Mouse (Mus musculus) Patski (cell line): Measurements from ENCODE around the gene Adad1. TPM values are rescaled to one million over a fixed set of nuclear protein-coding genes. Genes with fewer than 3 reads are reported as not detected.

Experiments
- ATAC-seq: fragments of 100-300 bp; one replicate; pipeline ENCODE4 v1.8.0; 2021
- CTCF ChIA-PET: fragments of 350-600 bp; sonication (Branson Sonifier 250); formaldehyde crosslinking; loops from one replicate; lab custom pipeline; 2022; ENCODE audit warnings: inconsistent platforms; lab: Charles Lee
- POLR2A ChIA-PET: fragments of 350-600 bp; sonication (Branson Sonifier 250); formaldehyde crosslinking; loops from one replicate; lab custom pipeline; 2022; ENCODE audit warnings: antibody characterized with exemption, inconsistent platforms; lab: Charles Lee
- DNase-seq: peaks from one replicate; pipeline ENCODE4 v3.0.0-alpha.2; 2011; ENCODE audit warnings: low read depth, low spot score
- H3K27me3 ChIP-seq: fragments of 371-371 bp; one replicate; pipeline ENCODE4 v1.5.1; 2021
- CTCF ChIP-seq: fragments of 100-300 bp; IDR thresholded peaks from one replicate; pipeline ENCODE4 v1.5.1; 2021
- in situ Hi-C: fragments of 300-500 bp; cut with MboI; formaldehyde crosslinking; loops from 3 replicates; pipeline ENCODE4 v1.11.1; 2018; ENCODE audit warnings: low pct_unique_long_range_greater_than_20kb, mixed read lengths
- polyA plus RNA-seq: library from polyadenylated mRNA; unstranded; gene quantifications from one replicate; pipeline ENCODE4 v1.2.3, GENCODE M21; 2021

The Adad1 gene
- polyA plus RNA-seq, result not detected

GRCm38 (mm10) chr3:37063406-37063805 lies at the start of gene Adad1:
Gene Adad1, plus strand, starts transcription at chr3:37063527.
- ChIA-PET POLR2A (no interaction called here), CTCF (interaction anchor here (1.5 kb wide), 1 partner anchor 141 kb away, joined by 3 read pairs; no protein-coding TSS in a partner anchor)
- in situ Hi-C loops, result no loop called here
- DNase-seq, result no peak
- TF ChIP-seq CTCF, result no peak
- ATAC-seq, result no peak
- H3K27me3 ChIP-seq, result peaks cover 38% of the 10 kb centered on the region

DNA sequence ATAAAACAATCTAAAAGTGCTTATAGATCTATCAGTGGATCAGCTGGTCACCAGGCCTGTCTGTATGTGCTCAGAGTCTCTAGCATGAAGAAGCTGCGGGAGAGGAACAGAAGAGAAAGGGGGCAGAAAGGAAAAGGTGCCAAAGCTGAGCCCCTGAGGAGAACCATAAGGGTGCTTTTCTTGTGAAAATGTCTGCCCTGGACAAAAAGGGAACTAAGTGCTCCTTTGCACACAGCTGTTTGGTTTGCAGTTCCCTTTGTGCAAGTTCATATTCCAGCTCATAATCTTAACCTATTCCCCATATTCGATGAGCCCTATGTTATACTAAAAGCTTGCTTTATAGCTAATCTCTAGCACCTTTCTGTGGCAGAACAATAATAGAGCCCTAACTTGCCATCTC lies 25.3 kb upstream of the Adad1 start:
- ChIA-PET CTCF (interaction anchor here (0.9 to 2.6 kb wide), 3 partner anchors 8 to 15 kb away, joined by 4 to 6 read pairs (median 4); no protein-coding TSS in a partner anchor), POLR2A (no interaction called here)
- no peak for DNase-seq
- no peak for ATAC-seq
- H3K27me3 ChIP-seq, result no peaks in the 10 kb centered on the region
- no peak for TF ChIP-seq CTCF
- in situ Hi-C loops, result no loop called here

GRCm38 (mm10) chr3:37039811-37040210 lies 23.5 kb upstream of the Adad1 start:
- H3K27me3 ChIP-seq, result no peaks in the 10 kb centered on the region
- TF ChIP-seq CTCF, result no peak
- ATAC-seq (no peak), DNase-seq (no peak)
- ChIA-PET CTCF (interaction anchor here (1.4 to 2.6 kb wide), 3 partner anchors 9 to 12 kb away, joined by 3 to 10 read pairs (median 6); no protein-coding TSS in a partner anchor), POLR2A (interaction anchor here (0.6 to 0.9 kb wide), 2 partner anchors 10 to 1063 kb away, joined by 3 read pairs; no protein-coding TSS in a partner anchor)
- in situ Hi-C loops, result no loop called here

- ATAC-seq (no peak), DNase-seq (no peak)
- TF ChIP-seq CTCF, result no peak
- in situ Hi-C loops, result no loop called here
- ChIA-PET POLR2A (no interaction called here), CTCF (interaction anchor here (1.0 kb wide), 1 partner anchor 152 kb away, joined by 3 read pairs; no protein-coding TSS in a partner anchor)
- no peaks in the 10 kb centered on the region for H3K27me3 ChIP-seq
Measured at GRCm38 (mm10) chr3:37051491-37051890, 11.8 kb upstream of the Adad1 start.

- peak; percentile 46 for TF ChIP-seq CTCF
- no peak for DNase-seq
- ChIA-PET POLR2A (interaction anchor here (0.6 kb wide), 1 partner anchor 67 kb away, joined by 5 read pairs; no protein-coding TSS in a partner anchor), CTCF (interaction anchor here (1.0 to 1.1 kb wide), 2 partner anchors 125 to 131 kb away, joined by 3 to 4 read pairs; no protein-coding TSS in a partner anchor)
- peaks cover 62% of the 10 kb centered on the region for H3K27me3 ChIP-seq
- no peak for ATAC-seq
- in situ Hi-C loops, result loop anchor here (5.0 kb wide), 1 partner anchor 129 kb away; no protein-coding TSS in a partner anchor
Measured at GRCm38 (mm10) chr3:37073211-37073610, 9.9 kb downstream of the Adad1 start.

DNA sequence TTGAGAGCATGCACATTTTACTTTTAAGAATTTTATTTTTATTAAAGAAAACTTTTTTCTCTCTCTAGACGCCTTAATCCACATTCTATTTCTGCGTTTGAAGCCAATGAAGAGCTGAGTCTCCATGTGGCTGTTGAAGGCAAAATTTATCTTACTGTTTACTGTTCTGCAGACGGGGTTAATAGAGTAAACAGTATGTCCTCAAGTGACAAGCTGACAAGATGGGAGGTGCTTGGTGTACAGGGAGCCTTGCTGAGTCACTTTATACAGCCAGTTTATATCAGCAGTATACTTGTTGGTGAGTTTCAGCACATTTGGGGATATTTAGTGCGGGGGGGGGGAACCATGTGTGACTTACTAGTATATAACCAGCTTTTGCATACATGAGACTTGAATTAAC lies 21.5 kb downstream of the Adad1 start:
- no peak for DNase-seq
- no peak for ATAC-seq
- in situ Hi-C loops, result no loop called here
- ChIA-PET CTCF (interaction anchor here (1.1 kb wide), 1 partner anchor 121 kb away, joined by 3 read pairs; no protein-coding TSS in a partner anchor), POLR2A (interaction anchor here (0.6 kb wide), 1 partner anchor 27 kb away, joined by 3 read pairs; no protein-coding TSS in a partner anchor)
- no peak for TF ChIP-seq CTCF
- peaks cover 52% of the 10 kb centered on the region for H3K27me3 ChIP-seq

GRCm38 (mm10) chr3:37090721-37091120 lies 27.4 kb downstream of the Adad1 start:
- no peak for DNase-seq
- ATAC-seq, result no peak
- peaks cover 42% of the 10 kb centered on the region for H3K27me3 ChIP-seq
- TF ChIP-seq CTCF, result no peak
- ChIA-PET CTCF (no interaction called here), POLR2A (no interaction called here)
- in situ Hi-C loops, result no loop called here

GRCm38 (mm10) chr3:37125655-37126054 lies 62.3 kb downstream of the Adad1 start, which contains the start of gene Il2:
Gene Il2, minus strand, starts transcription at chr3:37125959.
- in situ Hi-C loops, result no loop called here
- ATAC-seq (no peak), DNase-seq (no peak)
- peaks cover 38% of the 10 kb centered on the region for H3K27me3 ChIP-seq
- CTCF ChIA-PET, result interaction anchor here (0.8 kb wide), 1 partner anchor 12 kb away, joined by 3 read pairs; no protein-coding TSS in a partner anchor
- TF ChIP-seq CTCF, result no peak
- POLR2A ChIA-PET, result no interaction called here

DNA sequence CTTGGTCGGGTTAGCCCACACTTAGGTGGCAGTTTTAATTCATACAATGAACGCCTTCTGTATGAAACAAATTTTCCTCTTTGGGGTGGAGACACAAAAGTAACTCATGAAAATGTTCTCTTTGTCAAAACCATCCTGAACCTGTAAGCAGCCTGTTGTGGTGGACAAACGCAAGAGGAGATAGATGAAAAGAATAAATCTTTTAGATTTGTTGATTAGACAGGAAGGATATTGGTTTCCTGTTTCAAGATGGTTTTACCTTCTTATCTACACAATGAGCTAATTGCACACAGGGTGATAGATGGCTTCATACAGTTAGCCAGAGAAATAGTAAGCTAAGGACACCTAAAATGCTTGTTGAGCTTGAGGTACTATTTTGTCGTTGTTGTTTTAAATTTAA lies 62.8 kb downstream of the Adad1 start:
- H3K27me3 ChIP-seq, result peaks cover 34% of the 10 kb centered on the region
- DNase-seq (no peak), ATAC-seq (no peak)
- no peak for TF ChIP-seq CTCF
- in situ Hi-C loops, result no loop called here
- ChIA-PET POLR2A (no interaction called here), CTCF (interaction anchor here (0.8 kb wide), 1 partner anchor 12 kb away, joined by 3 read pairs; no protein-coding TSS in a partner anchor)

- POLR2A ChIA-PET, result no interaction called here
- CTCF ChIA-PET, result interaction anchor here (1.4 to 2.8 kb wide), 2 partner anchors 11 to 15 kb away, joined by 4 to 10 read pairs; no protein-coding TSS in a partner anchor
- DNase-seq (peak; percentile 3), ATAC-seq (peak; percentile 78)
- no peak for TF ChIP-seq CTCF
- in situ Hi-C loops, result no loop called here
- H3K27me3 ChIP-seq, result peaks cover 28% of the 10 kb centered on the region
Measured at GRCm38 (mm10) chr3:37128269-37128668, 64.9 kb downstream of the Adad1 start.

- ChIA-PET POLR2A (interaction anchor here (1.0 kb wide), 1 partner anchor 10 kb away, joined by 3 read pairs; no protein-coding TSS in a partner anchor), CTCF (interaction anchor here (1.4 to 2.8 kb wide), 3 partner anchors 10 to 75 kb away, joined by 4 to 10 read pairs (median 10); no protein-coding TSS in a partner anchor)
- no peak for TF ChIP-seq CTCF
- in situ Hi-C loops, result no loop called here
- ATAC-seq, result no peak
- H3K27me3 ChIP-seq, result peaks cover 32% of the 10 kb centered on the region
- no peak for DNase-seq
Measured at GRCm38 (mm10) chr3:37129063-37129462, 65.7 kb downstream of the Adad1 start.
